Mouse (Mus musculus) heart, adult 2 months (tissue): ENCODE measurements around the gene Cd4.
"Not testable (repeated sequence)": the region's sequence is repeated elsewhere in the genome, so short reads cannot be mapped to it uniquely, and the experiment has no call there.

ENCODE experiments used
- CTCF ChIP-seq: fragments of 200-600 bp; IDR thresholded peaks from 2 replicates; pipeline ENCODE4 v1.8.1; 2022; ENCODE audit warnings: antibody characterized with exemption, mild to moderate bottlenecking, moderate library complexity
- POLR2A ChIP-seq: fragments of 200-500 bp; IDR thresholded peaks from 2 replicates; pipeline ENCODE4 v1.6.1; 2011; ENCODE audit warnings: mild to moderate bottlenecking, low read depth, low read length, control low read depth; ENCODE audit not compliant: insufficient read depth

GRCm38 (mm10) chr6:124894113-124894512, 6.1 kb upstream of the Cd4 start:
- not testable (repeated sequence) for TF ChIP-seq CTCF, POLR2A
